Mouse (Mus musculus): Measurements from ENCODE around the gene Edc3.

- no peak for TF ChIP-seq POLR2A (IDR thresholded peaks at IDR 0.05; ENCODE audit: borderline replicate concordance, low read depth, low read length)
- no peak for TF ChIP-seq CTCF (IDR thresholded peaks at IDR 0.05; ENCODE audit: low read depth, low read length)
These were observed 47.8 kb upstream of the Edc3 start for GRCm38 (mm10) chr9:57660501-57660900.
